Mouse (Mus musculus) central nervous system, embryonic 14 days (tissue): ENCODE data around the gene Slc36a4. TPM values are rescaled to one million over a fixed set of nuclear protein-coding genes. Genes with fewer than 3 reads are reported as not detected.

ENCODE experiments used
- polyA plus RNA-seq: library from polyadenylated mRNA; depleted of rRNA; stranded (reverse); fragments of >200 nt; gene quantifications from 2 replicates; pipeline ENCODE4 v1.2.3, GENCODE M21; 2012; rRNA removed

Gene Slc36a4
- polyA plus RNA-seq, result 22.9 and 24.6 TPM in 2 replicates

GRCm38 (mm10) chr9:15709599-15710381 lies at the start of gene Slc36a4:
Gene Slc36a4 (plus strand): TSS chr9:15709738.

Other genes starting within 250 kb of the Slc36a4 start
- 9.4 and 11.5 TPM in 2 replicates for gene Smco4, start 216.3 kb upstream of the Slc36a4 start, polyA plus RNA-seq
- 1.3 TPM in 2 replicates for gene Deup1, start 81.8 kb upstream of the Slc36a4 start, polyA plus RNA-seq
- gene Mtnr1b, start 164.8 kb downstream of the Slc36a4 start, polyA plus RNA-seq, result not detected in 2 replicates